In the genomic region with DNA sequence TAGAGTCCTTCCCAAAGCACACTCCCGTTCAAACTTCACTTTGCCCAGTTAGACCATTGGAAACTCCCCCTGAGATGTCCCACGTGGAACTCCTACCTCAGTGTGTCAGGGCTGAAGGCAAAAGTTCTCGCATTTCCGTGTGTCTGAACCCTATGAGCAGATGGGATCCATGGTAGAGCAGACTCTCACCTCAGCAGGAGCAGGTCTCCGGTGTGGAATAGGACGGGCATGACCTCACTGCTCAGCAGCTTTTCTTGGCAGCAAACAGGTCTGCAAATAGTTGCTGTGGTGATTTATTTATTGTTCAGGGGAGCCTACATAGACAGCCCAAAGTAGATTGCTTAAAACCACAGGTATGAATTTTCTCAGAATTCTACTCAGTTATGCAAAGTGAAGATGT, we compare ENCODE assay signal across 28 mouse cellular contexts. TPM values are rescaled to one million over a fixed set of nuclear protein-coding genes. Genes with fewer than 3 reads are reported as not detected.
DNase-seq lines count a peak whose midpoint lies in the region; ATAC-seq and TF ChIP-seq lines count a peak whose summit lies in the region.
"Had no signal": no experiment of that assay in that cellular context is flagged by ENCODE, and none has a peak within 500 bp of the region (broad histone marks: within the 10 kb centered on the region; RNA-seq: fewer than 3 reads in every experiment).

No protein-coding gene starts in this region.

- no peak overlapping the region for H3K4me2 ChIP-seq in hindbrain, postnatal 0 days (ENCODE audit: low read depth, low read length)
- H3K4me2 ChIP-seq in forebrain, embryonic 11.5 days (ENCODE audit: low read depth, low read length, severe bottlenecking): no peak overlapping the region
- no peak overlapping the region for H3K4me2 ChIP-seq in intestine, embryonic 15.5 days (replicated peaks)
- H3K4me2 ChIP-seq: embryonic facial prominence, embryonic 12.5 days; lung, embryonic 14.5 days; midbrain, embryonic 15.5 days had no signal

- no peak overlapping the region for H3K27ac ChIP-seq in cerebellum, adult 2 months (ENCODE audit: insufficient read depth, low read length)
- no peak overlapping the region for H3K27ac ChIP-seq in hindbrain, postnatal 0 days
- H3K27ac ChIP-seq in forebrain, embryonic 11.5 days (ENCODE audit: low read depth, low read length): no peak overlapping the region
- H3K27ac ChIP-seq in intestine, embryonic 15.5 days: no peak overlapping the region
- H3K27ac ChIP-seq: embryonic facial prominence, embryonic 12.5 days; forebrain, embryonic 10.5 days; liver, embryonic 14.5 days; midbrain, embryonic 15.5 days; stomach, postnatal 0 days had no signal

- no peak overlapping the region for H3K4me3 ChIP-seq in cerebellum, adult 2 months (replicated peaks; ENCODE audit: insufficient read depth, low read depth, low read length)
- H3K4me3 ChIP-seq in hindbrain, postnatal 0 days (ENCODE audit: low read length): no peak overlapping the region
- no peak overlapping the region for H3K4me3 ChIP-seq in forebrain, embryonic 11.5 days (ENCODE audit: low read depth, low read length)
- H3K4me3 ChIP-seq in intestine, embryonic 15.5 days (replicated peaks): no peak overlapping the region
- H3K4me3 ChIP-seq: embryonic facial prominence, embryonic 12.5 days; forebrain, embryonic 10.5 days; midbrain, embryonic 15.5 days had no signal

- TF ChIP-seq CTCF in cerebellum, adult 2 months (IDR thresholded peaks at IDR 0.05; ENCODE audit: borderline replicate concordance, insufficient read depth, low read depth, low read length): no peak
- no peak for TF ChIP-seq CTCF in hindbrain, postnatal 0 days (IDR thresholded peaks at IDR 0.05; ENCODE audit: low read depth)

- H3K36me3 ChIP-seq in hindbrain, postnatal 0 days (ENCODE audit: insufficient read depth, low read length): no peaks in the 10 kb centered on the region
- H3K36me3 ChIP-seq in forebrain, embryonic 11.5 days (ENCODE audit: control insufficient read depth, insufficient read depth, low read length): no peaks in the 10 kb centered on the region
- no peaks in the 10 kb centered on the region for H3K36me3 ChIP-seq in intestine, embryonic 15.5 days
- H3K36me3 ChIP-seq: embryonic facial prominence, embryonic 12.5 days; forebrain, embryonic 10.5 days; midbrain, embryonic 15.5 days had no signal

- no peaks in the 10 kb centered on the region for H3K27me3 ChIP-seq in cerebellum, adult 2 months (ENCODE audit: control insufficient read depth, insufficient read depth, low read length)
- no peaks in the 10 kb centered on the region for H3K27me3 ChIP-seq in hindbrain, postnatal 0 days (ENCODE audit: insufficient read depth, low read length)
- H3K27me3 ChIP-seq in forebrain, embryonic 11.5 days (ENCODE audit: control insufficient read depth, insufficient read depth, low read length): no peaks in the 10 kb centered on the region
- H3K27me3 ChIP-seq in intestine, embryonic 15.5 days (replicated peaks): no peaks in the 10 kb centered on the region
- H3K27me3 ChIP-seq: embryonic facial prominence, embryonic 12.5 days; midbrain, embryonic 15.5 days had no signal

- H3K4me1 ChIP-seq in cerebellum, adult 2 months (ENCODE audit: control insufficient read depth, insufficient read depth, low read length): peaks cover 23% of the 10 kb centered on the region
- H3K4me1 ChIP-seq in hindbrain, postnatal 0 days (ENCODE audit: insufficient read depth, low read length): no peaks in the 10 kb centered on the region
- no peaks in the 10 kb centered on the region for H3K4me1 ChIP-seq in forebrain, embryonic 11.5 days (replicated peaks; ENCODE audit: control insufficient read depth, insufficient read depth, low read length)
- no peaks in the 10 kb centered on the region for H3K4me1 ChIP-seq in intestine, embryonic 15.5 days (replicated peaks)
- H3K4me1 ChIP-seq: midbrain, embryonic 15.5 days had no signal

- no peak for DNase-seq in cerebellum, postnatal 4 days (ENCODE audit: low spot score in 2 of 2)
- DNase-seq in 3T3-L1 (ENCODE audit: low read depth, low spot score): peak; percentile 33
- DNase-seq in cerebellum, adult 2 months: peak; percentile 51 to 79
- DNase-seq in cerebellum, postnatal 14 days: peak; percentile 29 to 55
- no peak for DNase-seq in hindbrain, postnatal 0 days (ENCODE audit: low spot score)
- no peak for DNase-seq in forebrain, embryonic 11.5 days (ENCODE audit: low spot score)
- DNase-seq: adrenal gland, postnatal 25 days; forebrain, postnatal 0 days; gastrocnemius, postnatal 10 days; heart, postnatal 14 days; kidney, adult 8-10 months; kidney, postnatal 14 days; layer of hippocampus, adult 9-11 months; liver; lung, embryonic 14.5 days; lung, postnatal 14 days; right cerebral cortex, postnatal 25 days; thymus, adult 18-20 months; thymus, postnatal 25 days had no signal

- WGBS in cerebellum, adult 2 months: 17% methylated on average over 6 of the region's 6 CpGs
- 62% methylated on average over 6 of the region's 6 CpGs for WGBS in hindbrain, postnatal 0 days
- 89% methylated on average over 6 of the region's 6 CpGs for WGBS in forebrain, embryonic 11.5 days
- WGBS in intestine, embryonic 15.5 days: 75% methylated on average over 6 of the region's 6 CpGs

- peak; percentile 77 for ATAC-seq in cerebellum, adult (ENCODE audit: insufficient number of reproducible peaks, low FRiP score, low TSS enrichment)
- no peak for ATAC-seq in hindbrain, postnatal 0 days
- no peak for ATAC-seq in forebrain, embryonic 11.5 days (replicated peaks; ENCODE audit: low FRiP score)
- no peak for ATAC-seq in intestine, embryonic 15.5 days
- ATAC-seq: forebrain, postnatal 0 days; hindbrain, embryonic 16.5 days; intestine, embryonic 16.5 days; midbrain, embryonic 15.5 days had no signal

- no peak overlapping the region for H3K9ac ChIP-seq in hindbrain, postnatal 0 days (replicated peaks; ENCODE audit: low read length)
- no peak overlapping the region for H3K9ac ChIP-seq in forebrain, embryonic 11.5 days (ENCODE audit: low read length)
- H3K9ac ChIP-seq in intestine, embryonic 15.5 days: no peak overlapping the region
- H3K9ac ChIP-seq: embryonic facial prominence, embryonic 12.5 days; forebrain, postnatal 0 days; liver, embryonic 14.5 days; lung, embryonic 14.5 days; midbrain, embryonic 15.5 days had no signal

- H3K9me3 ChIP-seq in hindbrain, postnatal 0 days (ENCODE audit: low read length): no peaks in the 10 kb centered on the region
- H3K9me3 ChIP-seq in forebrain, embryonic 11.5 days (ENCODE audit: control insufficient read depth, low read length): no peaks in the 10 kb centered on the region
- no peaks in the 10 kb centered on the region for H3K9me3 ChIP-seq in intestine, embryonic 15.5 days
- H3K9me3 ChIP-seq: embryonic facial prominence, embryonic 12.5 days; forebrain, embryonic 10.5 days; midbrain, embryonic 15.5 days had no signal

- no peak for TF ChIP-seq POLR2A in cerebellum, adult 2 months (IDR thresholded peaks at IDR 0.05; ENCODE audit: borderline replicate concordance, insufficient read depth, low read length)

RNA-seq across cellular contexts. Expression of a gene that starts 25.7 kb away (rescaled TPM):
- 18.8 and 19.8 TPM in 2 replicates for polyA plus RNA-seq in cerebellum, adult 2 months (2012; rRNA removed)
- 55.6 and 89.0 TPM in 2 replicates for total RNA-seq in hindbrain, postnatal 0 days (2014; rRNA removed)
- 22.0 and 23.1 TPM in 2 replicates for polyA plus RNA-seq in hindbrain, postnatal 0 days (2015; fragmentation: Nextera tagmentation; extraction: Ambion mirVana)
- 20.9 and 22.8 TPM in 2 replicates for polyA plus RNA-seq in forebrain, embryonic 11.5 days (2014; fragmentation: Nextera tagmentation; extraction: Ambion mirVana)
- 8.5 and 9.3 TPM in 2 replicates for polyA plus RNA-seq in intestine, embryonic 15.5 days (2015; fragmentation: Nextera tagmentation; extraction: Ambion mirVana)

Comparison
In these comparisons a context has a peak if more than half of its experiments do, and no peak if none do; other contexts are left out.
1. DNase-seq: peak in 3T3-L1 (single experiment), cerebellum, adult 2 months (2 of 2) and cerebellum, postnatal 14 days (2 of 2); none in cerebellum, postnatal 4 days (0 of 2), hindbrain, postnatal 0 days (single experiment) and forebrain, embryonic 11.5 days (single experiment).